Mouse (Mus musculus) lung, postnatal 4 days (tissue): Measurements from ENCODE around the gene Masp1.
A peak's percentile ranks its signal among the peaks of the same experiment; 100 is the strongest.

ENCODE experiments used
- DNase-seq, 2 experiments: peaks; one replicate each; pipeline ENCODE4 v3.0.0; 2021

Gene Masp1

GRCm38 (mm10) chr16:23458906-23459588, 61.6 kb downstream of the Masp1 start:
- no peak for DNase-seq

DNA sequence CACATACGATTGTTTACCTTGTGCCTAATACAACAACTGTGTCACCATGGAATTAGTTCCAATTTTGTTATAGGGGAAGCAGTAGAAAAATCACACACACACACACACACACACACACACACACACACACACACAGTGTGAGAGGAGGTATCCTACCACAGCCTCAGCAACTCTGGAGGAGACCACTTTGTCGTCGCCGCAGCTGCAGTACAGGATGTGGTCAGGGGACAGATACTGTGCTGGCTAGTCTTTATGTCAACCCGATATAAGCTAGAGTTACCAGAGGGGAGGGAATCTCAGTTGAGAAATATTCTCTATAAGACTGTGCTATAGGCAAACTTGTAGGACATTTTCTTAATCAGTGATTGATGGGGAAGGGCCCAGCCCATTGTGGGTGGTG, 63.3 kb downstream of the Masp1 start:
- DNase-seq, result no peak

GRCm38 (mm10) chr16:23456534-23456933, 64.1 kb downstream of the Masp1 start:
- DNase-seq, result peak; percentile 52 to 82

DNA sequence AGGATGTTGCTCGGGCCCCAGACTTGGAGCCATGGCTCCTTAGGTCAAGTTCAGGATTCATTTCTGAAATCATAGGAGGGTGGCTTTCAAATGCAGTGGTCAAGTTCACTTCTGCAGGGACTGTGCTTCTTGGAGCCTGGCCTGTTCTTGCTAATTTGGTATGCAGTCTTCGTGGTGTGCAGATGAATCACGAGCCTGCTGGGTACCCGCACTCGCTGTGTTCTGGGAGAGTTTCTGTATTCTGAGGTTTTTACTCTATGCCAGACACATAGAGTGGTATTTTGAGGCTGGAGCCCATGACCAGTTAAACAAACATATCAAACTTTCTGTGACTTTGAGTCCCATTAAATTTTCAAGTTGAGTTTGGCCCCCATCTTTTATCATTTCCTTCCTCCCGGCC, 66.2 kb downstream of the Masp1 start:
- DNase-seq, result no peak

DNA sequence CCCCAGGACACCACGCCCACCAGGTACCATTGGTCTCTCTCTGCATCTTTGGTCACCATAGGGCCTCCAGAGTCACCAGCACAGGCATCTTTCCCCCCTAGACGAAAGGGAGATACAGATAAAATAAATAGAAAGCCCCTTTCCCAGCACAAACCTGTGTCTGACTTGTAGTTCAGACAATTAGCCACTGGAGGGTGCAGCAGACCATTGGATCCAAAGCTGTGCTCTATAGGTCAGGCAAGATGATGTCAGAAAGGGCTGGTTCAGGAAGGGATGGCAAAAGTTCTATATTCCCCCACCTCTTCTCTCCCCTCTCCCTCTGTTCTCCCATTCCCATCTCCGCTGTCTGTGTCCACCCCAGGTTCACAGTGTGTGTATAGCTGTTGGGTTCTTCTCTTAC, 68.1 kb downstream of the Masp1 start:
- peak; percentile 37 to 66 for DNase-seq

GRCm38 (mm10) chr16:23450816-23451215, 69.8 kb downstream of the Masp1 start:
- DNase-seq, result no peak

DNA sequence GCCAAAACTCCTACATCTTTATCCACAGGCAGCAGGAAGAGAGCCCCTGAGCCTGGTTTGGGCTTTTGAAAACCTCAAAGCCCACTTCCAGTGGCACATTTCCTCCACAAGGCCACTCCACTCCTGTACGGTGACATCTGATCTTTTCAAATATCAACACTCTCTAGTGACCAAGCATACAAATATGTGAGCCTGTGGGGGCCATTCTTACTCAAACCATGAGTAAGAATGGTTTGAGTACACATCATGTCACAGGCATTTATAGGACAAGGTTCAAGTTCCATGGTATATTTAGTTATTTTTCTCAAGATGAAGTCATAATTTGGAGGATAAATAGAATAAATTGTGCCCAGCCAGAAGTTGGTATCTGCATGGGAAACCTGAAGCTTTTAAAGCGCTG, 70.7 kb downstream of the Masp1 start:
- DNase-seq, result no peak

GRCm38 (mm10) chr16:23444231-23444630, 76.4 kb downstream of the Masp1 start:
- DNase-seq, result peak in 1 of 2 experiments; percentile 44

DNA sequence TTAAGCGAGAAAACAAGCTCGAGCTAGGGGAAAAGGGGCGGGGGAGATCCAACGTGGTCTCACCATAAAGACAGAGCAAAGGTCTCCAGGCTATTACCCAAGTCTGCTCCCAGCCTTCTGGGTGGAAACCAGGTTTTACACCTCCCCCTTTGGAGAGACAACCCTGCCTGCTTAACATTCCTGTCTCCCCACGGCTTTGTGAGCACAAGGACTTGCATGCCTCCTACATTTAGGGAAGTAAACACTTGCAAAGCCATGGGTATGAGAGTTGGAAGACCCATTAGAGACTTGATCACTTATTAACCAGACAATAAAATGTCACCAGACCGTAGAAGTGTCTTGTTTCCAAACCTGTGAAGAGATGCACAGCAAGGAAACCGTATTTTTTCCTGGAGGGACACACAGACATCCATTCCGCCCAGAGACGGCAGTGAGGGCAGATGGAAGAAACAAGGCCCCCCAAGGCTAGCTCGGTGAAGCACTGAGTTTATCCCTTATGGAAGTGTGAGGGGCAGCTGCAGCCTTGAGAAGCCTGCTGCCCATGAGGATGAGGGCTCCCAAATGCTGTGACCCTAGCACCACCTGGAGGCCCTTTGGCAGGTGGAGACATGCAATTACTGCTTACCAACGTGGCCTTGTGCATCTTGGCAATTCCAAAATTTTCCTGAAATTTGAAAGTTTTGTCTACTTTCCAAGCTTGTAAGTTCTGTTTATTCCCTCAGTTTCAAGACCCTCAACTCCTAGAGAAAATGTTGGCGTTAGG, 83.0 kb downstream of the Masp1 start:
- no peak for DNase-seq

- DNase-seq, result no peak
Observed at GRCm38 (mm10) chr16:23429991-23430390, 90.6 kb downstream of the Masp1 start.

- no peak for DNase-seq
Observed at GRCm38 (mm10) chr16:23428647-23429319, 91.8 kb downstream of the Masp1 start, which contains the start of gene Rtp1. TSS of gene Rtp1 (plus strand) at chr16:23429133.

- DNase-seq, result no peak
Observed at GRCm38 (mm10) chr16:23427701-23428100, 92.9 kb downstream of the Masp1 start.

- DNase-seq, result no peak
Observed at GRCm38 (mm10) chr16:23423825-23424224, 96.8 kb downstream of the Masp1 start.

DNA sequence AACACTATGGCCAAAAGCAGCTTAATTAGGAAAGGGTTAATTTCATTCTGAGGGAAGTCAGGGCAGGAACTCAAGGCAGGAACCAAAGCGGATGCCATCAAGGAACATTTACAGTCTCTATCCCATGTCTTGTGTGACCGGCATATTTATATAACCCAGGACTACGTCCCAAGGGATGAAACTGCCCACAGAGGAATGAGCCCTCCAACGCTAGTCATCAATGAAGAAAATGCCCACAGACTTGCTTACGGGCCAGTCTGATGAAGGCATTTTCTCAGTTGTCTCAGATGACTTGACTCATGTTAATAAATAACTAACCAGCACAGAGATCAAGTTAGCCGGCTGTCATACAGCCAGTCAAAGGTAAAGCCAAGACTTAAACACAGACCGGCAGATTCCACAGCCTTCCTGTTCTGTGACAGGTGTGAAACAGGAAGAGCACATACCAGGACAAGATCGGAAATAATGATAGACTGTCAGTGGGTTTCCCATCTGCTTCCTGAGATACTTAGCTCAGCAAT, 101.0 kb downstream of the Masp1 start:
- no peak for DNase-seq

DNA sequence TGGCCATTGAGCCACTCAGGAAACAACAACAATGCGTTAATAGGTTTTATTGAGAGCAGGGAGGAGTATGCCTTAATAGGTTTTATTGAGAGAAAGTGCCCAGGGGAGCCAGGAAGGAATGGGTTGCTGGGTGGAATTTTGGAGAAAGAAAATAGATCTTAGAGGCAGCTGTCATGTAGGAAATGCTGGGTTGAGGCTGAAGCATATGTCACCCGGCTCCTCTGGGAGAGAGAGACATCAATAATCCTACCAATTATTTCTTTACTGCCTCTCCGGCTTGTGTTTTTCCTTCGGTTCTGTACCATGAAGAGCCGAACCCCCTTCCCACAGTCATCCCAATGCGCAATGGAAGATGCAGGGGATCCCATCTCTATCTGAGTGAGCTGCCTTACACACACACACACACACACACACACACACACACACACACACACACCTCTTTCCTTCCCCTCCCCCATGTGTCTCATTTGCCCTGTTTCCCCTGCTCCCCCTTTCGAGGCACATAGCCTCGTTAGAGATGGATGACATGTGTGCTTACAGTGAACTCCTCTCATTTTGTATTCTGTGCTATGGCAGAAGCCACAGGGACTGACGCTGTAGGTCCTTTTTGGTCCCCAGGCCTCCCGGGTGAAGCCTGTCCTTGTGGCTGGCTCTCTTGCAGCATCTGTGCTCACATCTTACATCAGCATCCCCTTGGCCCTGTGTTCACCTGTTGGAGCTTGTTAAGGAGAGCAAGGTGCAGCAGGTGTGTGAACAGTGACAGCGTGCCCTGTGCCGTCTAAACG, 103.0 kb downstream of the Masp1 start:
- no peak for DNase-seq

DNA sequence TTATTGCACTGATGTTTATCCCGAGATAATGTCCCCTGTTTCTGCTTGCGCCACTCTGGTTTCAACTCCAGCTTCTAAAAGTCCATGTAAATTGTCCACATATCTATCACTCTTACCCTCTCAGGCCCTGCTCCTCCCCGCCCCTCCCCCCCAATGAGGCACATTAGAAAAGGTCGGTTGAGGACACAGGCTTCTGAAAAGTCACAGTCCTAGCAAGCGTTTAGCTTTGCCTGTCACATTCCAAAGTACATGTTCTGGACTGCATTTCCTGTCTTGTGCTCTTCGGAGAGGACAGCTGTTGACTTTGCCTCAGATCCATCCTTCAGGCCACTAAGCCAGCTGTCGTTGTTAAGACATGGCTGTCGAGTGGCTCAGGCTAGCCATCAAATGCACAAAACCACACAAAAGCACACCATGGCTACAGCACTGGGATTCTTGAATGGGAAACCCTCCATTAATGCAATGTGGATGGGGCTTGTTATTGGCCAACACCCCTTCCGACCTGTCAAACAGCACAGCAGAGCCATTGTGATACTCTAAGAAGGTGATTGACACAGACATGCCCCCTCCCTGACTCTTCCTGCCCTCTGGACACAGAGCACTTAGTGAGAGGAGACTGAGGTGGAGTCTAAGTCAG, 103.8 kb downstream of the Masp1 start:
- DNase-seq, result peak; percentile 19 to 61

GRCm38 (mm10) chr16:23416261-23416656, 104.4 kb downstream of the Masp1 start:
- DNase-seq, result peak; percentile 50 to 71

GRCm38 (mm10) chr16:23412930-23413329, 107.7 kb downstream of the Masp1 start:
- DNase-seq, result no peak

DNA sequence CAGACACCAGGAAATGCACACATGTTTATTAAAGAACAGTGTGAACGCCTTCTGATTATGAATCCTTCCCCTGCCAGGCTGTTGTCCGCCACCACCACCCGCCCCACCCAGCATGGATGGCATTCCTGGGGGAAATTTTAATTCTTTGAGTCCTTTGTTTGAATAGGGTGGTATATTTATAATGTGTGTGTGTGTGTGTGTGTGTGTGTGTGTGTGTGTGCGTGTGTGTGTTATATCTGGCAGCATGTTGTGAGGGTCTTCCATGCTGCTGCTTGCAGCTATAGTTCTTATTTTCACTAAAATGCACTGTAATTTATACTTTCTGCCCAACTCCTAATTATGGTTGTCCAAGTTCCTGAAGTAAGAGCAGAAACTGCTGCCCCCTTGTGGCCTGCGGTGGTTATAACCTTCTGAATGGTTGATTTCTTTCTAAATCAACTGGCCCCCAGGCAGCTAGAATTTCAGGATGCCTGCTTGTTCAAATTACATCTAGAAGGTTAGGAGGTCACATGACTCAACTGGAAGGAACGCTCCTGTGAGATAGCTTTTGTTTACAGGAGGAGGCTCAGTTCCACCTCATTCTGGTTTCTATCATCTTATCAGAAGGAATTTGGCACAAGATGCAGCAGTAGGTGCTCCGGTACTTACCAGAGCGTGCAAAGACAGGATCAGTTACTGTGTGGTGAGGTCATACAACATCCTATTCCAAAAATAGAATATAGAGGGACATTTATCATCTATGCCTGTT, 117.4 kb downstream of the Masp1 start:
- peak; percentile 62 to 82 for DNase-seq

GRCm38 (mm10) chr16:23401959-23402358, 118.7 kb downstream of the Masp1 start:
- no peak for DNase-seq

DNA sequence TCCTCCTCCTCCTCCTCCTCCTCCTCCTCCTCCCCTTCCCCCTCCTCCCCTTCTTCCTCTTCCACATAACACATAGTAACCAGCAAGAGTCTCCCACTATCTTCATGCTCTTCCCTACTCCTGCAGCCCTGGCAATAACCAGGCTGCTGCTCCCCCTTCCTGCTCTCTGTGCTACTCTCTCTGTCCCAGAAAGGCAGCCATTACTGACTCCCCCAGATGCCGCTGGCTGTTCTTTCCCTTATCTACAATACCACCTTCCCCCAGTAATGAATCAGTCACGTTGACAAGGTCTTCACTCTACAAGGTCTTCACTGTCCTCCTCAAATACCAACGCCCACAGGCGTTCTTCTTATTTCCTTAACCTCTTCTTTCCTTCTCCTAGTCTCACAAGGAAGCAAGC, 119.2 kb downstream of the Masp1 start:
- no peak for DNase-seq
